Mouse (Mus musculus) brown adipose tissue, adult 24 weeks (tissue): ENCODE measurements at regions not wholly inside any gene's neighbourhood (a gene's known extent, or its start where the extent isn't known, plus 50 kb on each side); places are given as distances from the start of the nearest gene placed in this dataset.

Experiments
- H3K27ac ChIP-seq: fragments of 200-500 bp; replicated peaks from 2 replicates; pipeline ENCODE4 v1.5.1; 2012; ENCODE audit warnings: low read depth, mild to moderate bottlenecking, low read length
- H3K4me1 ChIP-seq: fragments of 200-500 bp; 2 replicates; pipeline ENCODE4 v1.6.1; 2012; ENCODE audit warnings: low read length, mixed read lengths; ENCODE audit not compliant: control insufficient read depth, insufficient read depth, insufficient read length
- H3K4me3 ChIP-seq: fragments of 200-500 bp; 2 replicates; pipeline ENCODE4 v1.5.1; 2012; ENCODE audit warnings: low read depth, mild to moderate bottlenecking, low read length, moderate library complexity; ENCODE audit not compliant: insufficient read depth

- no peaks in the 10 kb centered on the region for H3K4me1 ChIP-seq
- no peak overlapping the region for H3K4me3 ChIP-seq
- H3K27ac ChIP-seq = no peak overlapping the region
Observed at GRCm38 (mm10) chr3:134489966-134490543, 253.8 kb downstream of the Cxxc4 start.

GRCm38 (mm10) chr3:134509702-134510101 is 273.4 kb downstream of the Cxxc4 start:
- Histone ChIP-seq H3K4me3 (no peak overlapping the region), H3K27ac (no peak overlapping the region), H3K4me1 (no peaks in the 10 kb centered on the region)

- no peak overlapping the region for H3K4me3 ChIP-seq
- no peak overlapping the region for H3K27ac ChIP-seq
- H3K4me1 ChIP-seq = no peaks in the 10 kb centered on the region
Observed at GRCm38 (mm10) chr3:134525795-134526194, 289.5 kb downstream of the Cxxc4 start.

- Histone ChIP-seq H3K4me1 (no peaks in the 10 kb centered on the region), H3K4me3 (no peak overlapping the region), H3K27ac (no peak overlapping the region)
Observed at GRCm38 (mm10) chr3:134560144-134560543, 268.7 kb upstream of the Tacr3 start.

GRCm38 (mm10) chr3:134578759-134579158 is 250.0 kb upstream of the Tacr3 start:
- Histone ChIP-seq H3K27ac (no peak overlapping the region), H3K4me3 (no peak overlapping the region), H3K4me1 (no peaks in the 10 kb centered on the region)

GRCm38 (mm10) chr3:134588630-134589029 is 240.2 kb upstream of the Tacr3 start:
- Histone ChIP-seq H3K27ac (no peak overlapping the region), H3K4me1 (no peaks in the 10 kb centered on the region), H3K4me3 (no peak overlapping the region)

- peaks cover 2% of the 10 kb centered on the region; the same call in 1 of the 2 replicates for H3K4me1 ChIP-seq
- no peak overlapping the region for H3K4me3 ChIP-seq
- H3K27ac ChIP-seq = no peak overlapping the region
Observed at GRCm38 (mm10) chr3:134602919-134603318, 225.9 kb upstream of the Tacr3 start.

GRCm38 (mm10) chr3:134605356-134605771 is 223.4 kb upstream of the Tacr3 start:
- H3K27ac ChIP-seq = no peak overlapping the region
- H3K4me3 ChIP-seq = no peak overlapping the region
- peaks cover 2% of the 10 kb centered on the region; the same call in 1 of the 2 replicates for H3K4me1 ChIP-seq

- no peak overlapping the region for H3K27ac ChIP-seq
Observed at GRCm38 (mm10) chr3:134610244-134610643, 218.6 kb upstream of the Tacr3 start.

GRCm38 (mm10) chr3:134611516-134612297 is 217.1 kb upstream of the Tacr3 start:
- Histone ChIP-seq H3K4me3 (no peak overlapping the region), H3K27ac (no peak overlapping the region), H3K4me1 (no peaks in the 10 kb centered on the region)

More at GRCm38 (mm10) chr3:134610244-134610643, 218.6 kb upstream of the Tacr3 start:
- Histone ChIP-seq H3K4me3 (no peak overlapping the region), H3K4me1 (peaks cover 2% of the 10 kb centered on the region; the same call in 1 of the 2 replicates)

- no peaks in the 10 kb centered on the region for H3K4me1 ChIP-seq
- no peak overlapping the region for H3K4me3 ChIP-seq
- H3K27ac ChIP-seq = no peak overlapping the region
Observed at GRCm38 (mm10) chr3:134612298-134612616, 216.6 kb upstream of the Tacr3 start.

- Histone ChIP-seq H3K4me1 (no peaks in the 10 kb centered on the region), H3K4me3 (no peak overlapping the region), H3K27ac (no peak overlapping the region)
Observed at GRCm38 (mm10) chr3:134629166-134630134, 199.4 kb upstream of the Tacr3 start.

GRCm38 (mm10) chr3:134630135-134630516 is 198.7 kb upstream of the Tacr3 start:
- H3K4me3 ChIP-seq = peak overlapping the region; percentile 32
- H3K27ac ChIP-seq = no peak overlapping the region
- no peaks in the 10 kb centered on the region for H3K4me1 ChIP-seq

GRCm38 (mm10) chr3:134648727-134649445 is 179.9 kb upstream of the Tacr3 start:
- Histone ChIP-seq H3K4me1 (no peaks in the 10 kb centered on the region), H3K27ac (no peak overlapping the region), H3K4me3 (no peak overlapping the region)

GRCm38 (mm10) chr3:134654051-134654450 is 174.8 kb upstream of the Tacr3 start:
- no peak overlapping the region for H3K27ac ChIP-seq
- H3K4me1 ChIP-seq = no peaks in the 10 kb centered on the region
- H3K4me3 ChIP-seq = no peak overlapping the region
